Mouse (Mus musculus): ENCODE measurements around the gene Ptch2. TPM values are rescaled to one million over a fixed set of nuclear protein-coding genes. Genes with fewer than 3 reads are reported as not detected.
A peak's percentile ranks its signal among the peaks of the same experiment; 100 is the strongest.

Gene Ptch2
- total and polyA plus RNA-seq, 3 experiments: 0.38 TPM; not detected in 2

- Histone ChIP-seq H3K4me3 (ENCODE audit: low read depth, low read length) (no peak overlapping the region), H3K36me3 (replicated peaks) (peaks cover 25% of the 10 kb centered on the region), H3K9me3 (replicated peaks) (no peaks in the 10 kb centered on the region), H3K4me1 (ENCODE audit: insufficient read depth, low read depth, low read length) (peaks cover 21% of the 10 kb centered on the region), H3K27me3 (ENCODE audit: insufficient read depth, low read length) (peaks cover 16% of the 10 kb centered on the region; the same call in 1 of the 2 replicates)
- TF ChIP-seq TAL1 (conservative IDR thresholded peaks at IDR 0.05; ENCODE audit: low read depth, low read length) (no peak), GATA2 (IDR thresholded peaks at IDR 0.05; ENCODE audit: borderline replicate concordance, low read depth, low read length) (no peak), GATA1 (IDR thresholded peaks at IDR 0.05; ENCODE audit: borderline replicate concordance, low read length) (no peak), POLR2AphosphoS5 (IDR thresholded peaks at IDR 0.05; ENCODE audit: insufficient replicate concordance, low read depth, low read length) (no peak), CTCF (IDR thresholded peaks at IDR 0.05; ENCODE audit: low read depth, low read length) (no peak)
- ATAC-seq (ENCODE audit: extremely low read depth, insufficient number of reproducible peaks, low FRiP score, poor library complexity, severe bottlenecking) (no peak), DNase-seq (ENCODE audit: low spot score) (no peak)
These were observed 19.7 kb downstream of the Ptch2 start for GRCm38 (mm10) chr4:117115592-117115991.

GRCm38 (mm10) chr4:117117931-117118330 is 22.1 kb downstream of the Ptch2 start:
- 0 out of 2 replicates have a peak, but pooled peaks cover 8% of the 10 kb centered on the region for H3K27me3 ChIP-seq (ENCODE audit: insufficient read depth, low read length)
- H3K4me1 ChIP-seq (ENCODE audit: insufficient read depth, low read depth, low read length): peaks cover 29% of the 10 kb centered on the region
- no peak for ATAC-seq (ENCODE audit: extremely low read depth, insufficient number of reproducible peaks, low FRiP score, poor library complexity, severe bottlenecking)

GRCm38 (mm10) chr4:117119636-117120035 is 23.8 kb downstream of the Ptch2 start:
- Histone ChIP-seq H3K27me3 (ENCODE audit: insufficient read depth, low read length) (no peaks in the 10 kb centered on the region), H3K9me3 (replicated peaks) (no peaks in the 10 kb centered on the region), H3K36me3 (replicated peaks) (peaks cover 30% of the 10 kb centered on the region), H3K4me3 (ENCODE audit: low read depth, low read length) (peak overlapping the region; percentile 84), H3K4me1 (ENCODE audit: insufficient read depth, low read depth, low read length) (peaks cover 44% of the 10 kb centered on the region)
- ATAC-seq (ENCODE audit: extremely low read depth, insufficient number of reproducible peaks, low FRiP score, poor library complexity, severe bottlenecking) (no peak), DNase-seq (ENCODE audit: low spot score) (no peak)
- TF ChIP-seq CTCF (IDR thresholded peaks at IDR 0.05; ENCODE audit: low read depth, low read length): no peak
- no peak for TF ChIP-seq POLR2AphosphoS5 (IDR thresholded peaks at IDR 0.05; ENCODE audit: insufficient replicate concordance, low read depth, low read length)
- no peak for TF ChIP-seq TAL1 (conservative IDR thresholded peaks at IDR 0.05; ENCODE audit: low read depth, low read length)
- TF ChIP-seq GATA1 (IDR thresholded peaks at IDR 0.05; ENCODE audit: borderline replicate concordance, low read length): no peak
- no peak for TF ChIP-seq GATA2 (IDR thresholded peaks at IDR 0.05; ENCODE audit: borderline replicate concordance, low read depth, low read length)

More at GRCm38 (mm10) chr4:117117931-117118330, 22.1 kb downstream of the Ptch2 start:
- Histone ChIP-seq H3K36me3 (replicated peaks) (peaks cover 30% of the 10 kb centered on the region), H3K9me3 (replicated peaks) (no peaks in the 10 kb centered on the region), H3K4me3 (ENCODE audit: low read depth, low read length) (no peak overlapping the region)
- no peak for DNase-seq (ENCODE audit: low spot score)
- TF ChIP-seq POLR2AphosphoS5 (IDR thresholded peaks at IDR 0.05; ENCODE audit: insufficient replicate concordance, low read depth, low read length) (no peak), GATA2 (IDR thresholded peaks at IDR 0.05; ENCODE audit: borderline replicate concordance, low read depth, low read length) (no peak), CTCF (IDR thresholded peaks at IDR 0.05; ENCODE audit: low read depth, low read length) (no peak), GATA1 (IDR thresholded peaks at IDR 0.05; ENCODE audit: borderline replicate concordance, low read length) (no peak), TAL1 (conservative IDR thresholded peaks at IDR 0.05; ENCODE audit: low read depth, low read length) (no peak)

- no peak for ATAC-seq (ENCODE audit: extremely low read depth, insufficient number of reproducible peaks, low FRiP score, poor library complexity, severe bottlenecking)
These were observed 24.2 kb downstream of the Ptch2 start for GRCm38 (mm10) chr4:117120052-117120444.

GRCm38 (mm10) chr4:117120445-117121414 is 24.9 kb downstream of the Ptch2 start:
- H3K4me1 ChIP-seq (ENCODE audit: insufficient read depth, low read depth, low read length): peaks cover 55% of the 10 kb centered on the region
- H3K4me3 ChIP-seq (ENCODE audit: low read depth, low read length): peak overlapping the region; percentile 84
- no peaks in the 10 kb centered on the region for H3K27me3 ChIP-seq (ENCODE audit: insufficient read depth, low read length)
- peak; percentile 82 for ATAC-seq (ENCODE audit: extremely low read depth, insufficient number of reproducible peaks, low FRiP score, poor library complexity, severe bottlenecking)
- peaks cover 30% of the 10 kb centered on the region for H3K36me3 ChIP-seq (replicated peaks)
- DNase-seq (ENCODE audit: low spot score): peak; percentile 90
- no peaks in the 10 kb centered on the region for H3K9me3 ChIP-seq (replicated peaks)
- no peak for TF ChIP-seq CTCF (IDR thresholded peaks at IDR 0.05; ENCODE audit: low read depth, low read length)
- no peak for TF ChIP-seq GATA2 (IDR thresholded peaks at IDR 0.05; ENCODE audit: borderline replicate concordance, low read depth, low read length)
- TF ChIP-seq TAL1 (conservative IDR thresholded peaks at IDR 0.05; ENCODE audit: low read depth, low read length): no peak
- TF ChIP-seq GATA1 (IDR thresholded peaks at IDR 0.05; ENCODE audit: borderline replicate concordance, low read length): no peak
- TF ChIP-seq POLR2AphosphoS5 (IDR thresholded peaks at IDR 0.05; ENCODE audit: insufficient replicate concordance, low read depth, low read length): peak; percentile 14

More at GRCm38 (mm10) chr4:117120052-117120444, 24.2 kb downstream of the Ptch2 start:
- peaks cover 48% of the 10 kb centered on the region for H3K4me1 ChIP-seq (ENCODE audit: insufficient read depth, low read depth, low read length)
- H3K4me3 ChIP-seq (ENCODE audit: low read depth, low read length): peak overlapping the region; percentile 84
- TF ChIP-seq POLR2AphosphoS5 (IDR thresholded peaks at IDR 0.05; ENCODE audit: insufficient replicate concordance, low read depth, low read length) (no peak), GATA1 (IDR thresholded peaks at IDR 0.05; ENCODE audit: borderline replicate concordance, low read length) (no peak), CTCF (IDR thresholded peaks at IDR 0.05; ENCODE audit: low read depth, low read length) (no peak), TAL1 (conservative IDR thresholded peaks at IDR 0.05; ENCODE audit: low read depth, low read length) (no peak), GATA2 (IDR thresholded peaks at IDR 0.05; ENCODE audit: borderline replicate concordance, low read depth, low read length) (no peak)
- H3K9me3 ChIP-seq (replicated peaks): no peaks in the 10 kb centered on the region
- no peak for DNase-seq (ENCODE audit: low spot score)
- H3K27me3 ChIP-seq (ENCODE audit: insufficient read depth, low read length): no peaks in the 10 kb centered on the region
- H3K36me3 ChIP-seq (replicated peaks): peaks cover 30% of the 10 kb centered on the region

- Histone ChIP-seq H3K36me3 (replicated peaks) (peaks cover 32% of the 10 kb centered on the region), H3K27me3 (ENCODE audit: insufficient read depth, low read length) (no peaks in the 10 kb centered on the region), H3K4me3 (ENCODE audit: low read depth, low read length) (no peak overlapping the region), H3K4me1 (ENCODE audit: insufficient read depth, low read depth, low read length) (peaks cover 70% of the 10 kb centered on the region), H3K9me3 (replicated peaks) (no peaks in the 10 kb centered on the region)
- DNase-seq (ENCODE audit: low spot score): no peak
- ATAC-seq (ENCODE audit: extremely low read depth, insufficient number of reproducible peaks, low FRiP score, poor library complexity, severe bottlenecking): no peak
- no peak for TF ChIP-seq POLR2AphosphoS5 (IDR thresholded peaks at IDR 0.05; ENCODE audit: insufficient replicate concordance, low read depth, low read length)
- no peak for TF ChIP-seq GATA1 (IDR thresholded peaks at IDR 0.05; ENCODE audit: borderline replicate concordance, low read length)
- TF ChIP-seq CTCF (IDR thresholded peaks at IDR 0.05; ENCODE audit: low read depth, low read length): no peak
- no peak for TF ChIP-seq TAL1 (conservative IDR thresholded peaks at IDR 0.05; ENCODE audit: low read depth, low read length)
- no peak for TF ChIP-seq GATA2 (IDR thresholded peaks at IDR 0.05; ENCODE audit: borderline replicate concordance, low read depth, low read length)
These were observed 26.3 kb downstream of the Ptch2 start for GRCm38 (mm10) chr4:117122209-117122608.

Measured in G1E (cell line).